Mouse (Mus musculus): ENCODE measurements around the gene Aup1. TPM values are rescaled to one million over a fixed set of nuclear protein-coding genes. Genes with fewer than 3 reads are reported as not detected.

Gene Aup1
- total RNA-seq (2021) = 100 to 1,000 TPM; 100 to 114 TPM

GRCm38 (mm10) chr6:83054074-83054851 is at the start of gene Aup1:
Gene Aup1 (plus strand): TSS chr6:83054521.
- intact Hi-C loops (cut with DNase I) = loop anchor here (1.0 kb wide), 3 partner anchors 24 to 57 kb away; no protein-coding TSS in a partner anchor
- DNase-seq (ENCODE audit: low spot score in 2 of 2) = peak; percentile 99

GRCm38 (mm10) chr6:83004872-83005271 is 49.4 kb upstream of the Aup1 start:
- intact Hi-C loops (cut with DNase I) = no loop called here
- peak; percentile 10 to 37 for DNase-seq (ENCODE audit: low spot score in 2 of 2)

GRCm38 (mm10) chr6:83005444-83006011 is 48.8 kb upstream of the Aup1 start:
- intact Hi-C loops (cut with DNase I) = no loop called here
- no peak for DNase-seq (ENCODE audit: low spot score in 2 of 2)

- intact Hi-C loops (cut with DNase I) = no loop called here
- no peak for DNase-seq (ENCODE audit: low spot score in 2 of 2)
Measured at GRCm38 (mm10) chr6:83006114-83006513, 48.2 kb upstream of the Aup1 start.

- DNase-seq (ENCODE audit: low spot score in 2 of 2) = no peak
- intact Hi-C loops (cut with DNase I) = no loop called here
Measured at GRCm38 (mm10) chr6:83008659-83009058, 45.7 kb upstream of the Aup1 start.

GRCm38 (mm10) chr6:83010010-83010409 is 44.3 kb upstream of the Aup1 start:
- DNase-seq (ENCODE audit: low spot score in 2 of 2) = no peak
- intact Hi-C loops (cut with DNase I) = no loop called here

GRCm38 (mm10) chr6:83011255-83011654 is 43.1 kb upstream of the Aup1 start:
- intact Hi-C loops (cut with DNase I) = no loop called here
- no peak for DNase-seq (ENCODE audit: low spot score in 2 of 2)

GRCm38 (mm10) chr6:83011756-83012155 is 42.6 kb upstream of the Aup1 start:
- intact Hi-C loops (cut with DNase I) = no loop called here
- no peak for DNase-seq (ENCODE audit: low spot score in 2 of 2)

GRCm38 (mm10) chr6:83013444-83013843 is 40.9 kb upstream of the Aup1 start:
- no peak for DNase-seq (ENCODE audit: low spot score in 2 of 2)
- intact Hi-C loops (cut with DNase I) = no loop called here

- intact Hi-C loops (cut with DNase I) = no loop called here
- DNase-seq (ENCODE audit: low spot score in 2 of 2) = no peak
Measured at GRCm38 (mm10) chr6:83014482-83015466, 39.5 kb upstream of the Aup1 start.

GRCm38 (mm10) chr6:83015749-83016148 is 38.6 kb upstream of the Aup1 start:
- intact Hi-C loops (cut with DNase I) = no loop called here
- no peak for DNase-seq (ENCODE audit: low spot score in 2 of 2)

- intact Hi-C loops (cut with DNase I) = no loop called here
- peak in 1 of 2 experiments; percentile 8 for DNase-seq (ENCODE audit: low spot score in 2 of 2)
Measured at GRCm38 (mm10) chr6:83017190-83017589, 37.1 kb upstream of the Aup1 start.

GRCm38 (mm10) chr6:83019044-83019443 is 35.3 kb upstream of the Aup1 start:
- DNase-seq (ENCODE audit: low spot score in 2 of 2) = no peak
- intact Hi-C loops (cut with DNase I) = no loop called here

- no peak for DNase-seq (ENCODE audit: low spot score in 2 of 2)
- intact Hi-C loops (cut with DNase I) = no loop called here
Measured at GRCm38 (mm10) chr6:83020121-83020520, 34.2 kb upstream of the Aup1 start.

- DNase-seq (ENCODE audit: low spot score in 2 of 2) = no peak
- intact Hi-C loops (cut with DNase I) = no loop called here
Measured at GRCm38 (mm10) chr6:83020836-83021593, 33.3 kb upstream of the Aup1 start.

GRCm38 (mm10) chr6:83023008-83023407 is 31.3 kb upstream of the Aup1 start:
- no peak for DNase-seq (ENCODE audit: low spot score in 2 of 2)
- intact Hi-C loops (cut with DNase I) = no loop called here

- intact Hi-C loops (cut with DNase I) = no loop called here
- DNase-seq (ENCODE audit: low spot score in 2 of 2) = no peak
Measured at GRCm38 (mm10) chr6:83023786-83024185, 30.5 kb upstream of the Aup1 start.

GRCm38 (mm10) chr6:83024421-83024820 is 29.9 kb upstream of the Aup1 start:
- intact Hi-C loops (cut with DNase I) = no loop called here
- DNase-seq (ENCODE audit: low spot score in 2 of 2) = no peak

GRCm38 (mm10) chr6:83025221-83025620 is 29.1 kb upstream of the Aup1 start:
- intact Hi-C loops (cut with DNase I) = no loop called here
- no peak for DNase-seq (ENCODE audit: low spot score in 2 of 2)

Measured in left cerebral cortex, postnatal 25 days (tissue).